Mouse (Mus musculus) embryo, embryonic 11.5 days (tissue): ENCODE results near the gene Gga2.

Experiments used
- DNase-seq: peaks from one replicate; pipeline ENCODE4 v3.0.0-alpha.2; 2012; ENCODE audit warnings: low read depth, low spot score

The Gga2 gene

DNA sequence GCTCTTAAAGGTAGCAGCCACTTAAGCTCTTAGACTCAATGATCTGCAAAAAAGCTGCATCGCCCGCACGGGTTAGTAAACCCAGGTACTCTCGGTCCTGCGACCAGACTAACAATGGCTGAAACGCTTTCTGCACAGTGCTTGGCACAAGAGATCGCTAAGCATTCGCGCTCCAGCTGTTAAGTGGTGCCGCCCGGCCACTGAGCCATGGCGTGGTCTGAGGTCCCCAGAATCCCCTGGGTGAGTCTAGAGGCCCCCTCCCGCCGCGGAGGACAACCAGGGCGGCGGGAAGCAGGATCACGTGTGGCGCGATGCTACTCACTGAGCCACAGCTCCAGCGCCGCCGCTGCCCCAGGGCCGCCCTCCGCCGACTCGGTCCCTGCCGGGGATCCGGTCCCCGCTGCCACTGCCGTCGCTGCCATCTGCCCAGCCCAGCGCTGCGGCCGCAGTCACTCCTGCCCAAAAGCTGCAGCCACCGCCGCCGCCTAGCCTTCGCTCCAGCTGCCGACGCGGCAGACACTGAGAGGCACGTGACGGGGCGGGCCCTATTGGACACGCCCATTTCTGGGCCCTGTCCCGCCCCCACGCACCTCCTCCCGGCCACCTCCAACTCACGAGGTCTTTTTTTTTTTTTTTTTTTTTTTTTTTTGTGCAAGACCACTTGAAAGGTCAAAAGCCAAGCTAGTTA lies at the start of gene Gga2:
Gga2 (minus strand) TSS at position 556 of the 688 bp plus-strand sequence.
- peak; percentile 80 for DNase-seq

DNA sequence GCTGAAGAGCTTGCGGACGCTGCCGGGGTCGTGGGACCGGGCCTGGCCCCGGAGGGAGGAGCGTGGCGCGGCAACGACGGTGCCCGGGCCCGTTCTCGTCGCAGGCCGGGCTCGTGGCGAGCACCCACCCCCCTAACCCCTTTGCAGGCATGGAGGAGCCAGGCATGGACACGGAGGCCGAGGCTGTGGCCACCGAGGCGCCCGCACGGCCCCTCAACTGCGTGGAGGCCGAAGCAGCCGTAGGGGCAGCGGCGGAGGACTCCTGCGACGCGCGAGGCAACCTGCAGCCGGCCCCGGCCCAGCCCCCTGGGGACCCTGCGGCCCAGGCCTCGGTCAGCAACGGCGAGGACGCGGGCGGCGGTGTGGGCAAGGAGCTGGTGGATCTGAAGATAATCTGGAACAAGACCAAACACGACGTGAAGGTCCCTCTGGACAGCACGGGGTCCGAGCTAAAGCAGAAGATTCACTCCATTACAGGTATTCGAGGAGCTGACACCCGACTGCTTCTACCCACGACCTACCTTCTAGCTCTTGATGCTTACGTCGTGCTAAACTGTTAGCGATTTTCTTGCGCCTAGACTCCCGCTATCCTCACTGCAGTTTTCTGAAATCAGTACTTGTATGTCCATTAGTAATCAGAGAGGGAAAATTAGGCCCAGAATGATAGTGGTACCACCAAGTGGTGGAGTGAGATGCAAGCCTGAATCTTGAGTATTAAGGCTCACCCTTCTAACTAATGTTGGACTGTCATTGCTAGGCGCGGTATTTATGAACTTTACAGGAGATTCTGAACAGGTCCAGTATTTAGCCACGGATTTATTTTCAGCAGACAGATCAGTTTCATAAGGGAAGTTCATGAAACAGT lies 46.7 kb upstream of the Gga2 start:
- no peak for DNase-seq

GRCm38 (mm10) chr7:122066945-122067516 lies 46.0 kb upstream of the Gga2 start, which contains the start of the genes Ubfd1 and Ears2:
Ubfd1 (plus strand) TSS chr7:122067175.
Ears2 (minus strand) TSS chr7:122067263.
- peak; percentile 95 for DNase-seq

DNA sequence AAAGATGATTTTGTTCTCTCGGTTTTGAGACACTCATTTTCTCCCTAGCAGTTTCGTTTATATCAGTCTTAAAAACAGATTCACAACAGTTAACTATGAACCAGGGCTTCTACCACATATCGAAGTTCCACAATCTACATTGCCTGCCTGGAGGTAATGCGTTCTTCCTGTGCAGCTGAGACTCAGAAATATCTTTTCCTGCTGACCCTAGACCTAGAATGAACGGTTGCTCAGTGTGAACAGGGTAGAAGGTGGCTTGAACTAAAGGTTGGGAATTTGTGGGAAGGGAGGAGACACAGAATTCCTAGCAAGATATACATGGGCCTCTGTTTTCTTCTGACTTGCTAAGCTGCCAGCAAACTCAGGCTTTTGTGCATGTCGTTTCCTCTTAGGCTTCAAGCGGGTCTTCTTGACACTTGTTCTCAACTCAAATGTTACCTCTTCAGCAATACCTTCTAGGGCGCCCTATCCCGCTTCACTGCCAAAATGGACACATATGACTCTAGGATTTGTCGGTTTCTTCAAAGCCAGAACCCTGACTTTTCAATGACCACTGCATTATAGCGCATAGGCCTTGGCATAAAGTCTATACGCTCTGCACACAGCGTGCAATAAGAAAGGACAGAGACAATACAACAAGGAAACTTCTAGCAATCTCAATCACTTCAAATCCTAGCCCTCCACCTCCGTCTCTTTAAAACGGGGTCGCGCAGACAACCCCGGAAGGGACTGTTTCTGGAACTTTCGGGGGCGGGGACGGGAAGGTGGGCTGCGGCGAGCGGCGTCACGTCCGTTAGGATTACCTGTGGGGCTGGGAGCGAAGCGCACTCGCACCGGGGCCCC lies 45.3 kb upstream of the Gga2 start:
- no peak for DNase-seq

DNA sequence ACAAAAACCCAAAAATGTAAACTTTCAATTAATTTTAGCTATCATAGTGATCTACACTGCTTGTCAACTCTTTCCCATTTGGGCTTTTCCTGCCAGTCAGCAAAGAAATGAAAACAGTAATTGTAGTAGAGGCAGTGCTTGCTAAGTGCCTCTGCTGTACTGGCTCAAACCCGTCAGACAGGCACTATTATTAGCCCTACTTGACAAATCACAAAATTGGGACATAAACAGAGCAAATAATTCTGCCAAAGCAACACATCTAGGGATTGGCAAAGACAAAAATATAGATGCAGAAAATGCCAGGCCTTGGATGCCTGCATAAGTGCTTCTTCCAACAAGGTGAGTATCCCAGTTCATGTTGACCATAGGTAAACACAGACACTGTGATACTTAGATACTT lies 44.6 kb upstream of the Gga2 start:
- no peak for DNase-seq

DNA sequence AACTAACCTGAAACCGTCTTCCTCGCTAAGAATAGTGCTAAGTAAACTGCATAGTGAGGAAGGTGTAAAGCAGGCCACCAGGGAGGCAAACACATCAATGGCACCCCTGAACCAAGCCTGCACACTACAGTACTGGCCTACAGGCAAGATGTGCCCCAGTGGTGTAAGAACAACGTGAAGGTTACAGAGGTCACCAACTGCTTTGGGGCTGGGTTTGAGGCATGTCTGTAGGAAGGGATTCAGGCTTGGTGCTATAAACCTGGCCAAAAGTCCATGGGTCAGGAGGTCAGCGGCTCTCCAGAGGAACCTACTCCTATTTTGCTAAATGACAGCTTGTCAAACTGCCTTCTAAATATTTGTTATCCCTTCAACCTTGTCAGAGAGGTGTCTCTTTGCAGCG lies 35.6 kb upstream of the Gga2 start:
- DNase-seq, result no peak

DNA sequence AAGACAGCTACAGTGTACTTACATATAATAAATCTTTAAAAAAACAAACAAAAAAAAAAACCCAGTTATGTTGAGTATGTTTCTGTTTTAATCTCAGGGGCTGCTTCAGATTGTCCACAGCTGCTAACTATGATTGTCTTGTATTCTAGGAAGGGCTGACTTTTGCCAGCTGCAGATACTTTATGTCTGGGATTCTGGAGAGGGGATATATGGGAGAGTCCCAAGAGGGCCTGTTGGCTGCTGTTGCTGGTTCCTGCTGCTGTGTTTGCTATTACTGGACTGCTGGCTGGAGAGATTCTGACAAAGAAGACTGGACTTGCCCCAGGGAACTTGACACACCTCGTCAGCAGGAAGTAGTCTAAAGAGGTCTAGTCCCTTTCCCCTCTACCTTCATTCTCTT lies 29.8 kb upstream of the Gga2 start:
- DNase-seq, result no peak

GRCm38 (mm10) chr7:122048191-122048590 lies 27.2 kb upstream of the Gga2 start:
- DNase-seq, result no peak

GRCm38 (mm10) chr7:122046813-122047212 lies 25.8 kb upstream of the Gga2 start:
- DNase-seq, result no peak

DNA sequence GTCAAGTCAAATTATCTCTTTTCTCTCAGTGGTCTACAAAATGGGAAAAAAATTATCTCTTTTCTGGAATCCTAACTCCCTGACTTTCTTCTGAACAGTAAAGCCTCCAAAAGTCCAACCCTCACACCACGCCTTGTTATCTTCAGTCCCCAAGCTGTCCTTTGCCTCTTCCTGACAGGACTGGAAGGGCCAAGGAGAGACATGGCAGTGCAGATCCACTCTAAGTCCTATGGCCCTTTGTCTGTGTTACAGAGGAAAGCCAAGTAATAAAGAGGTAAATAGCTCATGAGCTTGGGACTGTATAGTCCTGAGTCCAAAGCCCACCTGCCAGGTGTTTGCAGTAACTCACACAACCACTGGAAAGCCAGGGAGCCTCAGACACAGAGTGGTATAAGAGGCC lies 24.7 kb upstream of the Gga2 start:
- no peak for DNase-seq

GRCm38 (mm10) chr7:122045181-122045634 lies 24.2 kb upstream of the Gga2 start:
- DNase-seq, result no peak

DNA sequence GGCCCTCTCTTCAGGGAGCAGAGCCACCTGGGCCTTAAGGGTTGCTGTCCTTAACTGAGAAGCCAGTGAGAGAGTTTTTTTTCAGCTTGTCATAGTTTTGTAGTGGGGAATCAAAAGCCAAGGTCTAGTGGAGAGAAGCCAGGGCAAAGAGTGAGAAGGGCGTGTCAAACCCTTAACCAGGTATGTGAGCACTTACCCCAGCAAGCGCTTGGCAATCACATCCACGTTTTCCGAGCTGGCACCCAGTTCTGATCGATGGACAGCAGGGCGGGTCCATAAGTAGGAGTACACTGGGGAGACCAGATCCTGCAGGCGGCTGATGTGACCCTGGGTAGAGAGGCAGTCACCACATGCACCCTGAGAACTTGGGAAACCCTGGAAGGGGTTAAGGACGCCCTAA lies 23.1 kb upstream of the Gga2 start:
- DNase-seq, result no peak

GRCm38 (mm10) chr7:122034348-122034747 lies 13.3 kb upstream of the Gga2 start:
- DNase-seq, result no peak

DNA sequence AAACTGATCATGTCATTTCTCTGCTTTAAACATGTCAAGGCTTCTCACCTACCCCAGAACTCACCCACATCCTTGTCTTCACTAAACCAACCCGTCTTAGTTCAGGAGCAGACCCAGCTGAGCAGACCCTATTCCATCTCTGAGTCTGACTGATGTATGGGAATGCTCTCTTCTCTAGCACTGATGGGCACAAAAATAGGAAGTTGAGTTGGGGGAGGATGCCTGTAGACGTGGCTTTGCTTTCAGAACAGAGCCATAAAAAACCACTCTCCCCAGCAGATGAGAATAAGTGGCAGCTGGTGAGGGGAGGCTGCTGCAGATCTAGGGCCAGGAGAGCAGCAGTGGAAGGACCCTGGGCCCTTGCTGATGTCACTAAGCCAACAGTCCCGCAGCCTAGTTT lies 12.3 kb upstream of the Gga2 start:
- no peak for DNase-seq

- no peak for DNase-seq
Observed at GRCm38 (mm10) chr7:122022131-122022530, 1.1 kb upstream of the Gga2 start.

GRCm38 (mm10) chr7:122020273-122020666 lies 752 bp downstream of the Gga2 start:
- DNase-seq, result no peak

GRCm38 (mm10) chr7:122018978-122019377 lies 2.0 kb downstream of the Gga2 start:
- DNase-seq, result no peak

DNA sequence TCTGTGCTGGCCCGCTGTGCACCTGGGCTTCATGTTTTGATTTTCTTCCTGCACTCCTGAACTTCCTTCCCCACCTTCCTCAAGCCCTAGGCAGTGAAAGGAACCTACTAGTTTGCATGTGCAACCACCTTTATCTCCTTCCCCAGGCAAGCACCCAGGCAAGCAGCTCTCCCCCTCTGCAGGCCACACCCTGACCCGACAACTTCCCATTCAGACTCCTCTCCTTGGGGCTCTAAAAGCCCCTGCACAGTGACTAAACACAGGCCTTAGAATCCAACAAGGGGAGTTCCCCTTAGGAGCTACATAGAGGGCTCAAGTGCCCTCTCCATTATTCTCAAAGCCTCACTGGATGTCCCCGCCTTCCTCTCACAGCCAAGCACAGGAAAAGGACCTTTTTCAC lies 2.8 kb downstream of the Gga2 start:
- no peak for DNase-seq

DNA sequence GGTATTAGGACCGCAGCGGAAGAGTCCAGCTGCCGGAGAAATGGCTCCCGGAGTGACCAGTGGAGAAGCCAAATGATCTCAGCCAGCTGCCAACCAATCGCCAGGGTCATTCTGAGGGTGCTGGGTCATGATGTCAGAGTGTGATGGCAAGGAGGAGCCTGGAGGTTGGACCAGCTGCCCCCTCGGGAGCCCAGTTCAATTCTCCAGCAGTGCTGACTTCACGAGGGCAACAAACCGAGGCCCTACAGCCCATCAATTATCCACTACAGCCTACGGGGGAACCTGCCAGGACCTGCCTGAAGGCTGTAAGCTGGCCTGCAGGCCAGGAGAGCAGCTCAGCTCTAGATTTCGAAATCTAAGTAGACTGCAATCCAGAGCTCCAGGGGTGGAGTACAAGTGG lies 5.3 kb downstream of the Gga2 start:
- no peak for DNase-seq

DNA sequence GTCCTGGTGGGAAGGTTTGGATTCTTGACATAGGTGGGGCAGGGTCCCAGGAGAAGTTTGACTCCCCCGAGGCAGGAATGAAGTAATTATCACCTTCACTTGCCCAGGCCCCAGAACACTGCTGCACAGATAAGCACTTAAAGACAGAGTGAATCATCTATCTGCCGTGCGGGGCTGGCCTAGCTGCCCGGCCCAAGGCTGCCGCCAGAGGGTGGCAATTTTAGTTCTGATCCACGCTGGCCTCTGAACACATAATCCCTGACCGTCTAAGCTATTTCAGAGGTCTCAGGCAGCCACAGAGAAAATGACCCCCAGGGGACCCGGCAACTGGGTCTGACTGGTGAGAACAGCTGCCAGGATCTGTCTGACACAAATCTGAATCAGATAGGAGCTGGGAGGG lies 5.9 kb downstream of the Gga2 start:
- DNase-seq, result no peak

DNA sequence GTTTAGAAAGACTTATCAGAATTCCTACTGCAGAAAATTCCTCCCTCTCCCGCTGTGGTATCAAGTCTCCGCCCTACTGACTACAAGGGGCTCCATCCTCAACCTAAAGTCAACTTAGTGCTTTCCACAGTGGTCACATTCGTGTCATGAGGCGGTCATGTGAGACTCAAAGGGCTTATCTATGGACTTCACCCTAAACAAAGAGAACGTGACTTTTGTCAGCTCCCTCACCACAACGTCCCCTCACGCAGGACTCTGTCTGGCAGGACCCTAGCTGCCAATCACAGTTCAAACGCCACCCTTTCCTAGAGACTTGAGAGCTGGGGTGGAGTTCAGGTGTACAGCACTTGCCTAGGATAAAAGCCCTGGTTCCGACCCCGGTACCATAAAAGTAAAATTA lies 8.1 kb downstream of the Gga2 start:
- no peak for DNase-seq

DNA sequence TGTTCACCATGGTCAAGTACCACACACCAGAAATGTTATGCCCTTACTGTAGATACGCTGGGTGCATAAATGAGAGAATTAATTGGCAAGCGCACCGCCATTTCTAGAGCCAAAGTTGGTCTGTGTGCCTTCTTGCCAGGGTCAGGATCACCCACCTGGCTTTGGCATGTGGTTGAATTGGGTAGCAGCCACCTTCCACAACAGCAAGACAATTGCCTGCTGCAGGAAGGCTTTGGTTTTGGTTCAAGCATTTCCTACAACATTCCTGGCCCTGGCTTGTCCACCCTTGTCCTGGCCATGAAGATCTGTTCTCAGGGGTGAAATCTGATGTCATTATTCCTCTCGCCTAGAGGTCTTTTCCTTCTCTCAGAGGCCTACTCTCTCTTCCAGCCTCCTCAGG lies 8.7 kb downstream of the Gga2 start:
- no peak for DNase-seq
